Mouse (Mus musculus) limb, embryonic 10.5 days (tissue): Measurements from ENCODE around the gene Mlip. TPM values are rescaled to one million over a fixed set of nuclear protein-coding genes. Genes with fewer than 3 reads are reported as not detected.
"Not testable (repeated sequence)": the region's sequence is repeated elsewhere in the genome, so short reads cannot be mapped to it uniquely, and the experiment has no call there.

Experiments used
- DNase-seq: peaks from one replicate; pipeline ENCODE4 v3.0.0-alpha.2; 2017; ENCODE audit warnings: low spot score
- H3K27ac ChIP-seq: fragments of 300-500 bp; sonication (generic); 2 replicates; pipeline ENCODE4 v1.5.1; 2016; ENCODE audit warnings: mild to moderate bottlenecking
- H3K27me3 ChIP-seq: fragments of 300-500 bp; sonication (generic); 2 replicates; pipeline ENCODE4 v1.6.1; 2016; ENCODE audit warnings: low read depth, mild to moderate bottlenecking; ENCODE audit not compliant: poor library complexity, severe bottlenecking
- H3K36me3 ChIP-seq: fragments of 300-500 bp; sonication (generic); 2 replicates; pipeline ENCODE4 v1.6.1; 2016; ENCODE audit warnings: mild to moderate bottlenecking, moderate library complexity
- H3K4me1 ChIP-seq: fragments of 300-500 bp; sonication (generic); 2 replicates; pipeline ENCODE4 v1.6.1; 2016
- H3K4me3 ChIP-seq: fragments of 300-500 bp; sonication (generic); 2 replicates; pipeline ENCODE4 v1.5.1; 2016; ENCODE audit warnings: mild to moderate bottlenecking, moderate library complexity
- H3K9me3 ChIP-seq: fragments of 300-500 bp; sonication (generic); replicated peaks from 2 replicates; pipeline ENCODE4 v1.6.1; 2016; ENCODE audit warnings: mild to moderate bottlenecking
- WGBS: fragments of 180-500 bp; shearing (Covaris S2); methylation state at CpG from one replicate; pipeline ENCODE4 v1.1.7; 2016; 5-methylcytosine and 5-hydroxymethylcytosine counted together
- polyA plus RNA-seq: library from polyadenylated mRNA; unstranded; fragments of >200 nt; fragmentation: Nextera tagmentation; extraction: Ambion mirVana; gene quantifications from 2 replicates; pipeline ENCODE4 v1.2.1, GENCODE M21; 2016

The Mlip gene
- polyA plus RNA-seq, 1 experiment from 2014 or later, result 0.25 TPM

DNA sequence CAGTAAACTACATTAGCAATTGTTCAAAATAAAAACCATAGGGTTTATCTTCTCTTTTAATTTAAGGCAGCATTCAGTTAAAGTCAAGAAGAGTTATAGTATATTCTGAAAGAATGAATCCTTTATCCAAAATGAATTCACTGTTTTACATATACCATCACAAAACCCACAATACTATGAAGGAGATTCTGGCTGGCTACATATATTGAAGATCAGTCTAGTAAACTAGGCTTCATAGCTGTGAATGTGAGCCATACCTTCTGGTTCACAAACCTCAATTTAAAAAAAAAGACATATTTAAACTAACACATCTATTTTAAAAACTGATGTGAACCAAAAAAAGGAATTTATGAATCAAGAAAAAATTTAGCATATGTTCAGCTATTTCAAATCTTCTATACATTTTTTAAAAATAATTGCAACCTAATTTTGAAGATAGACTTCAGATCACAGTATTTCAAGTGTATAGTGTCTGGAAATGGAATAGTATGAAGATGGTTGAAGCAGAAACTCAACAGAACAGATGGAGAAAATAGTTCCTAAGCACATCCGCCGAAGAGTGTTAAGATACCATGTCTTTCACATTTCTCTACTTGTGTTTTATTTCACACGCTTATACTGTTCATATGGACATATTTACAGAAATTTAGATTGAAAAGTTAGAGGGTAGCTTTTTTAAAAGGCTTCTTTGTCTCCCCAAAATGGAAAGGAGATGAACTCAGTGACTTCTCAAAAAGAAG, 204.1 kb downstream of the Mlip start:
- no peaks in the 10 kb centered on the region for H3K27me3 ChIP-seq
- no peak for DNase-seq
- H3K4me1 ChIP-seq, result no peaks in the 10 kb centered on the region
- H3K36me3 ChIP-seq, result no peaks in the 10 kb centered on the region
- H3K27ac ChIP-seq, result no peak overlapping the region
- H3K4me3 ChIP-seq, result no peak overlapping the region
- 97% methylated on average over 3 of the region's 3 CpGs for WGBS
- H3K9me3 ChIP-seq, result no peaks in the 10 kb centered on the region

GRCm38 (mm10) chr9:77119735-77120134, 233.0 kb downstream of the Mlip start:
- H3K27me3 ChIP-seq, result no peaks in the 10 kb centered on the region
- H3K4me3 ChIP-seq, result no peak overlapping the region
- WGBS, result 86% methylated on average over 1 of the region's 1 CpGs
- H3K4me1 ChIP-seq, result peaks cover 3% of the 10 kb centered on the region; the same call in 1 of the 2 replicates
- H3K27ac ChIP-seq, result no peak overlapping the region
- no peak for DNase-seq
- no peaks in the 10 kb centered on the region for H3K9me3 ChIP-seq
- H3K36me3 ChIP-seq, result no peaks in the 10 kb centered on the region

GRCm38 (mm10) chr9:77096886-77097285, 255.9 kb downstream of the Mlip start:
- Histone ChIP-seq H3K4me1 (no peaks in the 10 kb centered on the region), H3K27ac (no peak overlapping the region), H3K4me3 (no peak overlapping the region), H3K9me3 (no peaks in the 10 kb centered on the region), H3K27me3 (no peaks in the 10 kb centered on the region), H3K36me3 (no peaks in the 10 kb centered on the region)
- DNase-seq, result no peak
- WGBS, result 96% methylated on average over 1 of the region's 1 CpGs

DNA sequence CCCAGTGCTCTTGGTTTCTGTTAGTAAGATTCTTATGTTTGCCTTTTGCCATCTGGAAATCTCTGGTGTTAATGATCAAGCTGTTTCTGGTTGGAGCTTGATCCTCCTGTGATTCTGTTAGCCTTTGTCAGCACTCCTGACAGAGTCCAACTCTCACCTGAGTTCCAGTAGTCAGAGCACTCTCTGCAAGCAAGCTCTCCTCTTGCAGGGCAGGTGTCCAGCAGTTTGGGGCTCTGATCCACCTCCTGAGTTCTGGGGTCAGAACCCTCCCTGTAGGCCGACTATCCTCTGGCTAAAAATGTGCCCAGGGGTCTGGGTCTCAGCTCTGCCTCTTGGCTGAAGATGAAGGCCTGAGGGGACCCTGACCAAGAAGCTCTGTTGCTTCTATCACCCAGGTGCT, 269.5 kb downstream of the Mlip start:
- H3K4me1 ChIP-seq, DNase-seq, H3K27ac ChIP-seq, H3K36me3 ChIP-seq, H3K9me3 ChIP-seq, H3K4me3 ChIP-seq, H3K27me3 ChIP-seq: not testable (repeated sequence)
- WGBS, result 86% methylated on average over 1 of the region's 1 CpGs

GRCm38 (mm10) chr9:77071676-77072075, 281.1 kb downstream of the Mlip start:
- H3K27ac ChIP-seq, result no peak overlapping the region
- 79% methylated on average over 2 of the region's 2 CpGs for whole genome bisulfite sequencing

DNA sequence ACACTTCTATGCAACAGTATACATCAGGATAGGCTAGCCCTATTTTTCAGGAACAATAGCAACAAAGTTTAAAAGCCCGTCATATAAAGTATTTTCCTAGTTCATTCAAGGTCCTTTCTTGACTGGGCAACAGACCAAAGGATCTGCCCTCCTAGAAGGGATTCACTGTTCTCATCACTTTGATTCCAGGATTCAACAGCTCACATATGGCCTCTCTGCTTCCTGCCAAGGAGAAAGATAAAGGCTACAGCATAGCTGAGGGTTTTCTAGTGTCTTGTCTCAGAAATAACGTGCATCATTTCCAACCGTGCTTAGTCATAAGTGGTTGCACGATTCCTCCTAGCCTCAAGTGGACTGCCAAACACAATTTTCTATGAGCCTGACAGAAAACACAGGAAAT, 296.2 kb downstream of the Mlip start:
- Histone ChIP-seq H3K4me1 (no peaks in the 10 kb centered on the region), H3K4me3 (no peak overlapping the region), H3K27me3 (no peaks in the 10 kb centered on the region), H3K9me3 (no peaks in the 10 kb centered on the region), H3K36me3 (no peaks in the 10 kb centered on the region), H3K27ac (no peak overlapping the region)
- DNase-seq, result no peak
- WGBS, result 88% methylated on average over 4 of the region's 4 CpGs

More at GRCm38 (mm10) chr9:77071676-77072075, 281.1 kb downstream of the Mlip start:
- no peak for DNase-seq
- Histone ChIP-seq H3K9me3 (no peaks in the 10 kb centered on the region), H3K27me3 (no peaks in the 10 kb centered on the region), H3K4me3 (no peak overlapping the region), H3K4me1 (no peaks in the 10 kb centered on the region), H3K36me3 (no peaks in the 10 kb centered on the region)

GRCm38 (mm10) chr9:77054426-77055193, 298.2 kb downstream of the Mlip start:
- H3K9me3 ChIP-seq, result no peaks in the 10 kb centered on the region
- H3K4me3 ChIP-seq, result no peak overlapping the region
- DNase-seq, result no peak
- no peak overlapping the region for H3K27ac ChIP-seq
- H3K36me3 ChIP-seq, result no peaks in the 10 kb centered on the region
- no peaks in the 10 kb centered on the region for H3K27me3 ChIP-seq
- WGBS, result 83% methylated on average over 9 of the region's 9 CpGs
- no peaks in the 10 kb centered on the region for H3K4me1 ChIP-seq

Other genes with a start within 250 kb of the Mlip start
- 4.9 and 5.4 TPM in 2 replicates for gene Lrrc1, start 191.9 kb upstream of the Mlip start, polyA plus RNA-seq